Comparison of ENCODE assay signal across 23 mouse cellular contexts in genomic region chr19:9087821-9088220, GRCm38 (mm10). TPM values are rescaled to one million over a fixed set of nuclear protein-coding genes. Genes with fewer than 3 reads are reported as not detected.
"Had no signal": no experiment of that assay in that cellular context is flagged by ENCODE, and none has a peak within 500 bp of the region (broad histone marks: within the 10 kb centered on the region; RNA-seq: fewer than 3 reads in every experiment).

Scgb1a1 (minus strand) TSS chr19:9087958.

- H3K27me3 ChIP-seq: limb, embryonic 15.5 days; neural tube, embryonic 13.5 days had no signal

- H3K4me3 ChIP-seq: limb, embryonic 15.5 days; liver, embryonic 12.5 days; midbrain, embryonic 12.5 days; neural tube, embryonic 13.5 days had no signal

- H3K36me3 ChIP-seq: limb, embryonic 15.5 days; liver, embryonic 12.5 days; midbrain, embryonic 12.5 days; neural tube, embryonic 13.5 days had no signal

- H3K27ac ChIP-seq: limb, embryonic 15.5 days; liver, embryonic 12.5 days; macrophage; midbrain, embryonic 12.5 days; neural tube, embryonic 13.5 days had no signal

- ATAC-seq: inflammation-experienced regulatory T-cells, adult 6 months; intestine, postnatal 0 days; liver, embryonic 12.5 days; midbrain, embryonic 16.5 days had no signal

- DNase-seq: kidney, adult 8-10 months; kidney, postnatal 36 days; layer of hippocampus, adult 9-11 months; layer of hippocampus, postnatal 36 days; retina, postnatal 1 day; right cerebral cortex, postnatal 4 days; spleen, adult 18-20 months; thymus, postnatal 36 days had no signal

- H3K9me3 ChIP-seq: limb, embryonic 15.5 days; liver, embryonic 12.5 days; midbrain, embryonic 12.5 days; neural tube, embryonic 13.5 days had no signal

- H3K4me1 ChIP-seq: midbrain, embryonic 12.5 days had no signal

- H3K9ac ChIP-seq: limb, embryonic 15.5 days; liver, embryonic 12.5 days; midbrain, embryonic 12.5 days; neural tube, embryonic 13.5 days had no signal

- H3K4me2 ChIP-seq: limb, embryonic 15.5 days; liver, embryonic 12.5 days; midbrain, embryonic 12.5 days; neural tube, embryonic 13.5 days had no signal

RNA-seq across cellular contexts. Expression of gene Scgb1a1, which starts in this region (rescaled TPM):
- total RNA-seq: layer of hippocampus, adult 18-20 months; layer of hippocampus, postnatal 36 days; left cerebral cortex, adult 8-10 months; left cerebral cortex, postnatal 25 days; megakaryocyte-erythroid progenitor cell, adult 5-6 weeks had no signal
- polyA plus RNA-seq: inflammation-experienced regulatory T-cells, adult 6 months; intestine, postnatal 0 days; limb, embryonic 11.5 days; liver, embryonic 12.5 days; liver, embryonic 16.5 days; macrophage; midbrain, embryonic 12.5 days; midbrain, embryonic 16.5 days; neural tube, embryonic 13.5 days; stomach, embryonic 14.5 days had no signal
